Mouse (Mus musculus): ENCODE results near the gene Spc24.

Gene Spc24

DNA sequence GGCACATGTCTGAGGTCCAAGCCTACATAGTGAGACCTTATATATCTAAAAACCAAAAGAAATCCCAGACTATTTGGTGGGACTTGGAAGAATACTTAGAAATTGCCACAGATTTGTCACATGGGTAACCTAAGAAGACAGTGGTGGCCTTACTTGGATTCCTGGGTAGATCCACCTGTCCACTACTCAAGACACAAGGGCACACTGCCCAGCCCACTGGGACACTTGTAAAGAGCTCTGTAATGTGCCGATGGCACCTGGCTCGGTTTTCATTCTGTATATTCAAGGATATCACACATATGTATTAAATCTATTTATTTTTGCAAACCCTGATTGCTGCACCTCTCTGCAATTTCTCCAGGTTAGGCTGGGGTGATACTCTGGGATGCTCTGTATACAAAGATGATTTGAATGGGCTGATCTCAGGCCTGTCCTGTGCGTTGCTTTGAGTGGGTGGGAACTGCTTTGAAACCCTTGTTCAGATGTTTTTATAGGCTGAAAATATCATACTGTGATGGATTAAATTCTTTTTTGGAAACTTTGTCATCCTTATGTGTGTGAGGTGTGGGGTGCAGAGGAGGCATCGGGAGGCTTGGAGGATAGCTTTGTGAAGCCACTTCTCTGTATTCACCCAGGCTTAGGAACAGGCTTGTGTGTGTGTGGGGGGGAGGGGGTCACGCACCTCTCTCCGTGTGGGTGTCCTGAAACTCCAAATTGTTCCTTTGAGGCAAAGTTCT is 10.6 kb downstream of the Spc24 start:
- no peak for DNase-seq (ENCODE audit: low read depth, low spot score)

- DNase-seq (ENCODE audit: low read depth, low spot score), result no peak
Measured at GRCm38 (mm10) chr9:21748491-21748890, 11.6 kb downstream of the Spc24 start.

DNA sequence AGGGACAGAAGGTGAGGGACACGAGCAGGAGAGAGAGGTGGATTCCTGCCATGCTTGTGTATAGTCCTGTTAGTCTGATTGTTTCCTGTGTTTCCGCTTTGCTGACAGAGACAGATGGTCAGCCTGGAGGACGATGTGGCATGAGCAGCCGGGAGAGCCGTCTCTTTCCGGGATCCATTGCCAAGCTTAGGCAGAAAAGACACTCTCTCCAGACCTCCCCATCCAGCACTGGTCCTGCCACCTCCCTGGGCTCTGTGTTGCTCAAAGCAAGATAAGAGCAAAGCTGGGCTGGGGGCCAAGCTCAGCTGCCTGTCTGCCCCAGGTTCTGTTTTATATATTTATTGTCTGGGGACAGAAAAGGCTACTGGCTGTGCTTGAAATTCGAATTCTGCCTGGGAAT is 12.1 kb downstream of the Spc24 start:
- DNase-seq (ENCODE audit: low read depth, low spot score), result no peak

DNA sequence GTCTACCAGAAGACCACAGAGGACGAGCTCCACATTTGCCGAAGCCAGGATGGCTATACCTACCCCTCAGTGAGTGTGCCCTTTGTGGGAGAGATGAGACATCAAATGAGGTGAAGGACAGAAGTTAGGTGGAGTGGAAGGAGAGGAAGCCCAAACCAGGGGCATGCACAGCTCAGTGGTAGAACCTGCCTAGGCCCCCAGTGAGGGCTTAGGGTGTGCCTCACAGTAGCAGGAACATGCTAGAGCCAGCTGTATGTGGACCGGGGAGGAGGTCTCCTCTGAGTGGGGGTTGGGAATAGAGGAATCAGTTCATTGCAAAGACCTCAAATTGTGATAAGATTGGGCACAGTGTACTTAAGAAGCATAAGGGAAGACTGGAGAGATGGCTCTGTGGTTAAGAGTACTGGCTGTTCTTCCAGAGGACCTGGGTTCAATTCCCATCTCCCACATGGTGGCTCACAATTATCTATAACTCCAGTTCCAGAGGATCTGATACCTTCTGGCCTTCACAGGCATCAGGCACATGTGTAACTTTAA is 12.8 kb downstream of the Spc24 start:
- no peak for DNase-seq (ENCODE audit: low read depth, low spot score)

- no peak for DNase-seq (ENCODE audit: low read depth, low spot score)
Measured at GRCm38 (mm10) chr9:21741514-21741913, 18.6 kb downstream of the Spc24 start.

DNA sequence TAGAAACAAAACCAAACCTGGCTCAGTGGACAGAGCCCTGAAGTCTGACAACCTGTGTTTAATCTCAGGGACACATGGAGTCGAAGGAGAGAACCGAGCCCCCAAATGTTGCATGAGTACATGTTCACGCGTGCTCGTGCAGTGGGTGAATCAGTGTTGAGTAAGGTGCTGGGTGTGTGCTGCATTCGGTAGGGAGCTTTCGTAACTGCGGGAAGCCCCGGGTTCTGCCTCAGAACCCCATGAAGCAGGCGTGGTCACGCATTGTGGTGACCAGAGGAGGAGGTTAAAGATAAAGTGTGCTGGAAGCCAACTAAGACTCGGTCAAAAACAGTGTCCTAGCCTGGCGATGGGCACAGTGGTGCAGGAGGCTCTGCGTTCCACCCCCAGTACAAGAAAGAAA is 19.7 kb downstream of the Spc24 start:
- no peak for DNase-seq (ENCODE audit: low read depth, low spot score)

- no peak for DNase-seq (ENCODE audit: low read depth, low spot score)
Measured at GRCm38 (mm10) chr9:21738776-21739175, 21.3 kb downstream of the Spc24 start.

GRCm38 (mm10) chr9:21737188-21737587 is 22.9 kb downstream of the Spc24 start:
- DNase-seq (ENCODE audit: low read depth, low spot score), result no peak

- no peak for DNase-seq (ENCODE audit: low read depth, low spot score)
Measured at GRCm38 (mm10) chr9:21736580-21736979, 23.5 kb downstream of the Spc24 start.

- DNase-seq (ENCODE audit: low read depth, low spot score), result no peak
Measured at GRCm38 (mm10) chr9:21735126-21735525, 25.0 kb downstream of the Spc24 start.

- DNase-seq (ENCODE audit: low read depth, low spot score), result no peak
Measured at GRCm38 (mm10) chr9:21733989-21734388, 26.1 kb downstream of the Spc24 start.

DNA sequence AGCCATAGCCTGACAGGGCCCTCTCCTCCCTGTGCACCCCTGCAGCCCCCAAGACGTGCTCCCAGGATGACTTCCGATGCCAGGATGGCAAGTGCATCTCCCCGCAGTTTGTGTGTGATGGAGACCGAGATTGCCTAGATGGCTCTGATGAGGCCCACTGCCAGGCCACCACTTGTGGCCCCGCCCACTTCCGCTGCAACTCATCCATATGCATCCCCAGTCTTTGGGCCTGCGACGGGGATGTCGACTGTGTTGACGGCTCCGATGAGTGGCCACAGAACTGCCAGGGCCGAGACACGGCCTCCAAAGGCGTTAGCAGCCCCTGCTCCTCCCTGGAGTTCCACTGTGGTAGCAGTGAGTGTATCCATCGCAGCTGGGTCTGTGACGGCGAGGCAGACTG is 26.7 kb downstream of the Spc24 start:
- no peak for DNase-seq (ENCODE audit: low read depth, low spot score)

GRCm38 (mm10) chr9:21732288-21732687 is 27.8 kb downstream of the Spc24 start:
- no peak for DNase-seq (ENCODE audit: low read depth, low spot score)

GRCm38 (mm10) chr9:21729264-21729663 is 30.8 kb downstream of the Spc24 start:
- DNase-seq (ENCODE audit: low read depth, low spot score), result no peak

GRCm38 (mm10) chr9:21728261-21728832 is 31.8 kb downstream of the Spc24 start:
- no peak for DNase-seq (ENCODE audit: low read depth, low spot score)

DNA sequence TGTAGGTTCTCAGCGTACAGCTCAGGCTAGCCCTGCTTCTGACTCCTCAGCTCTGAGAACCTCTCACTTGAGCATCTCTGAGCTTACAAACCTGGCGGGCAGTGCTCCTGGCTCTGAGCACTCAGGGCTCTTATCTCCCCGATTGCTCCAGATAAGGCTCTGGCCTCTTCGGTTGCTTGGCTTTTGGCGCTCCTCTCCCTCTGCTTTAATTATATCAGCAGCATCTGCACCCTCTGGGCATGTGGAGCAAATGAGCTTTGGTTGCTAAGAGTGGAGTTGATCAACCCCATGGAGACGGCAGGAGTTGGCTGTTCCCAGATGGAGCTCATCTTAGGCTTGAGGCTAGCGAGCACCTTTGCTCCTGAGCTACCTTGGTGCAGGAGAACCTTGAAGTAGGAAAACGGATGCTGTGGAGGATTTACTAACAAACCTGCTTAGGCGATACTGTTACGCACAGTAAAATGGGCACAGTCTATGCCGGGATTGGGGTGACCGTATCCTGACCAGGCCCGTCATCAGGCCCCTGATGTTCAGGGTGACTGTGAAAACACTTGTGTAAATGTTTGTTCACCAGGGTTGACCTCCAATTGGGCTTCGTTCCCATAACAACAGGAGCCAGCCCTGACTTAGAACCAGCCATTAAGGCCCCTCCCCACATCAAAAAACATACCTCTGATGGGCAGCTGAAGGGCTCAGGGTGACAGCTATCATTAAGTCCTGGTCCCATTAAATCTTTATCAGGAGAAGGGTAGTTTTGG is 33.7 kb downstream of the Spc24 start:
- DNase-seq (ENCODE audit: low read depth, low spot score), result no peak

GRCm38 (mm10) chr9:21725224-21726121 is 34.6 kb downstream of the Spc24 start:
- DNase-seq (ENCODE audit: low read depth, low spot score), result no peak

DNA sequence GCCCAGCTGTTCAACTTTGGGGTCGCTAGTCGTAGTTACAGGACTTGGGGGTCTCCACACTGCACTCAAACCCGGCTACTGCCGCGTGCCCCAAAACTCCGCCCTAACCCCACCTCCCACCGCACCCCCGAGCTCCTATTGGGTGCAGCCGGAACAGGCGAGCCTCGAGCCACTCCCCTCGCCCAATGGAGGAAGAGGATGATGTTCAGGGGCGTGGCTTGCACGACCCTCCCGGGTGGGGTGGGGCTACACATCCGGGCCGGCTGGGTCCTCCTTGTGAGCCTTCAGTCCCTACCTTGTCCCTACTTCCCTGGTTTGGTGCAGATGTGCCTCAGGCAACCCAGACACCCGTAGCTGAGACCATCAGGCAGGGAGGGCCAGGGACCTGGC is 36.0 kb downstream of the Spc24 start:
- peak; percentile 91 for DNase-seq (ENCODE audit: low read depth, low spot score)

GRCm38 (mm10) chr9:21723377-21724146 is 36.5 kb downstream of the Spc24 start, which contains the start of gene Ldlr:
TSS of gene Ldlr (plus strand) at chr9:21723483.
- DNase-seq (ENCODE audit: low read depth, low spot score), result peak; percentile 85

DNA sequence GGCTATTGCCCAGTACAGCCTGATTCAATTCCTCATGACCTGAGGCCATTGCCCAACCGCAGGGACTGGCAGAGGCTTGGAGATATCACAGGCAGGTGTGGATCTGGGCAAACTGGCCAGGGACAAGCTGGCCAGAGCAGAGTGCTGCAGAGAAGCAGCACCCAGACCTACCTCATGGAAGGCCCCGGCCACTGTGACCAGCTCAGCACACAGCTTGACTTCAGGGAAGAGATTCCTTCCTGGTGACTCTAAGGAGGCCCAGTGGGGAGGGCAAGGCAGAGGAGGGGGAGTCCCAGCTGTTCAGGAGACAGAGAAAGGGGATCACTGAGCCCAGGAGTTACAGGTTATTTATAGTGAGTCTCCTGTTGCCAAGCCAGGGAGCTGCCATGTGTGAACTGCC is 39.1 kb downstream of the Spc24 start:
- no peak for DNase-seq (ENCODE audit: low read depth, low spot score)

- no peak for DNase-seq (ENCODE audit: low read depth, low spot score)
Measured at GRCm38 (mm10) chr9:21717015-21717414, 43.1 kb downstream of the Spc24 start.
